Mouse (Mus musculus): Measurements from ENCODE around the gene Eif3a.

Eif3a gene

DNA sequence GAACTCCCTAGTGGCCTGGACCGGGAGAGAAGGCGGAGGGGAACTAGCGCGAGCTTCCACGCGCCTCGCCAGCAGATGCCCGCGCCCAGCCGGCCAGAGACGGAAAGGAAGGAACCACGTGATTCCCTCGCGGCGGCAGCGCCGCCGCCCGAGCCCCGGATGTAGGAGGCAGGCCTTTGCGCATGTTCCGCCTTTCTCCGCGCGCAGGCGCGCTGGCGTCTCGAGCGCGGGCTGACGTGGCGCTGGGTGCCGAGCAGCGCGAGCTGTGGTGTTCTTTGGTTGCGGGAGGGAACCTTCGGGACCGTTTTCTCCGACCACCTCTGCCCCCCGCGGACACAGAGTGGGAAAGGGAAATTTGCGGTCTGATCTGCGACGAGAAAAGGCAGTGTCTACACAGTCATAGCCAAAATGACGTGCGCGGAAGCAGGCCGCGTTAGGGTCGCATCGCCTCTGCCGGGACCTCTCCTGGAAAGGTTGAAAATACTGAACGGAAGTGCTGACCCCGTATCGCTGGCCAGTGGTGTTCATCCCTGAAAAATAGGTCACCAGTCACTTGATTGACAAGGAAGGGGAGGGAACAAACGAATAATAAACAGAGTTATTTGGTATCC lies at the start of gene Eif3a:
TSS of gene Eif3a (minus strand) at position 108 of the 611 bp plus-strand sequence.
- ATAC-seq (ENCODE audit: low TSS enrichment) = peak; percentile 97

DNA sequence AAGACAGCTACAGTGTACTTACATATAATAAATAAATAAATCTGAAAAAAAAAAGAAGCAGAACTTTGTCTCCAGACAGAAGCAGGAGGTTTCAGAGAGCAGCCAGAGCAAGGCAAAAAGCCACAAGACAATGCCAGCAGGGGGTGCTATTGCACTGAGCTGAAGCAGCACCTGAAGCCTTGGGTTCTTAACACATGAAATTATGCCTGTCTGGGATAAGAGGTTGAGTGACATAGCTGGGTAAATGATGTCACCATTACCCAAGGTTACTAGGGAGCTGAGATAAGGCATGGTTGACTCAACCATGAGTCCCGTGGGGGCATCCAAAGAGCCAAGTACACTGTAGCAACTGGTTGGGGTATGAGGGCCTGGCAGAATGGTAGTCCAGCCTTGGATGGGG lies 47.3 kb upstream of the Eif3a start:
- no peak for ATAC-seq (ENCODE audit: low TSS enrichment)

DNA sequence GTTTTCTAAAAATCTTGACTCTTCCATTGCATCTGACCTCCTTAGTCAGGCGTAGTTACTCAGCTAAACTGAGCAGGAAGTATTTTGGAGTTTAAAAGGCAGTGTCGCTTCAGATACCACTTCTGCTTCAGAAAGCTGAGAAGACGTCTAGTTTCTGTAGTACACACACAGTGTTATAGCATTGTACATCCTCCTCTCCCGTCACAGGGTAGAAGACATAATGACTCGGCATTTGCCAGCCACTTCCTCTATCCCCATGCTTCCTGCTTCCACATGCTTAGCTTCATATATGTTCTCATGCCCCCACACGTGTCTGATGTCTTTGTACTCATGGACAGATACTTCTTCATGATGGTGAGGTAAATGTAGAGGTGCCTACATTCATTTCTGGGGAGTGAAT lies 28.2 kb upstream of the Eif3a start:
- no peak for ATAC-seq (ENCODE audit: low TSS enrichment)

- ATAC-seq (ENCODE audit: low TSS enrichment) = no peak
Observed at GRCm38 (mm10) chr19:60813133-60813532, 22.7 kb upstream of the Eif3a start.

GRCm38 (mm10) chr19:60812036-60812389 lies 21.6 kb upstream of the Eif3a start:
- no peak for ATAC-seq (ENCODE audit: low TSS enrichment)

GRCm38 (mm10) chr19:60811098-60812035 lies 20.9 kb upstream of the Eif3a start, which contains the start of gene Fam45a:
Gene Fam45a (plus strand): TSS chr19:60811585.
- ATAC-seq (ENCODE audit: low TSS enrichment) = peak; percentile 100

DNA sequence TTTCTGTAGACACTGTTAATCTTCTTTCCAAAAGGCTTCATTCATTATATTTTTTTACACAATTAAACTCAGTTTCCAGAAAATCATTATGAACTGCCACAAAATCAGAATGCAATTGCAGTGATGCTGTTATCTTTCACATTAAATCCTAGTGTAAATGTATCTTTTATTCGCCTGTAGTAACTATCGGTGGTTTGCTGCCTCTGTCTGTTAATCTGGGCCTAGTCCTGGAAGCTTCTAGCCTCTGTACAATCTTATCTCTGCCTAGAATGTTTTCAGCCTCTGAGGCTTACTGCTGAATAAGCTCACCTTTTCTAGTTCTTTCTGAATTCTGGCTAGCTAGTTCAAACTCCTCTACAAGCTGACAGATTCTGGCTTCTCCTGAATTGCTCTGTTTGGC lies 19.5 kb upstream of the Eif3a start:
- no peak for ATAC-seq (ENCODE audit: low TSS enrichment)

DNA sequence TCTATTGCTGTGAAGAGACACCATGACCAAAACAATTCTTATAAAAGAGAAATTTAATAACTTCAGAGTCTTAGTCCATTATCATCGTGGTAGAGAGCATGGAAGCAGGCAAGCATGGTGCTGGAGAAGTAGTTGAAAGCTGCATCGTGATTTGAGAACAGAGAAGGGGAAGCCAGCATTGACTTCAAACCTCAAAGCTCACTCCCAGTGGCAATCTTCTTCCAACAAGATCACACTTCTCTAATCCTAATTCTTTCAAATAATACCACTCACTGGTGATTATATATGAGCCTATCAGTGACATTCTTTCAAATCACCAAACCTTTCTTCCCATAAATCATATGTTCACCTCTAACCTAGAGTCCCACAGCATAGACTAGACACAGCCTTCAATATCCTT lies 14.4 kb upstream of the Eif3a start:
- ATAC-seq (ENCODE audit: low TSS enrichment) = no peak

DNA sequence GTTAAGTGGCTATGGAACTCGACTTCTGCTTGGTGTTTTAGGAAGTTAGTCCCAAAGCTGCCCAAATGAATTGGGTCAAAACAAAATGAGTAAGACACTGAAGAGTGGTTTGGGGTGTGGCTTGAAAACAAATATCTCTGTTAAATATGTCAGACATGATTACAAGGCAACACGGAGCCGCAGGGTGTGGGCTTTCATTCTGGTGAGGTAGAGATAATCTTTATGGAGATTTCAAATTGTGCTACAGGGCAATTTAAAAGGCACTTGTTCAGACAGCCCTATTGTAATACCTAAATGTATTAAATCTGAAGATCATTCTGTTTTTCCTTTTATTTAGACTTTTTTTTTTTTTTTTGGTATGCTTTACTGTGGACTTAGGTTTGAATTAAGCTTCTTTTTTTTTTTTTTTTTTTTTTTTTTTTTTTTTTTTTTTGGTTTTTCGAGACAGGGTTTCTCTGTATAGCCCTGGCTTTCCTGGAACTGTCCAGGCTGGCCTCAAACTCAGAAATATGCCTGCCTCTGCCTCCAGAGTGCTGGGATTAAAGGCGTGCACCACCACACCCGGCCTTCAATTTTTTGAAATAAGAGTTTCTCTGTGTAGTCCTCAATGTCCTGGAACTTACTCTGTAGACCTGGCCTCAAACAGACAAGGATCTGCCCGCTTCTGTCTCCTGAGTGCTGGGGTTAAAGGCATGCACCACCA lies 9.6 kb upstream of the Eif3a start:
- ATAC-seq (ENCODE audit: low TSS enrichment) = no peak

- no peak for ATAC-seq (ENCODE audit: low TSS enrichment)
Observed at GRCm38 (mm10) chr19:60797415-60797814, 7.0 kb upstream of the Eif3a start.

DNA sequence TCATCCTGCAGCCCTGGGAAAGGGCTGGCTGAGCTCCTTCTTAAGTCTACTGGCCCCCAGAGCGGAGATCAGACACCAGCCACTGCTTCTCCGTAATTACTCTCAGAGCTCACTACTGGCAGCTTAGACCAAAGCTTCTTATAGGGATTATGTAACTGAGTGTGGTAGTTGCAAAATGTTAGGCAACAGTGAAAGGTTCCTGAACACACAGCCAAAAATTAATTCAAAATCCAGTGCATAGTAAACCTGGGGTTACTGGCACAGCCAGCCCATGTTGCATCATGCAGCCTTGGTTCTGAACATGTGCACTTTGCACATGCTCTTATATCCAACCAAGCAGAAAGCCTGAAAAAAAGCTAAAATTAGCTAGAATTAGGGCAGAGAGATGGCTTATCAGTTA lies 4.8 kb upstream of the Eif3a start:
- ATAC-seq (ENCODE audit: low TSS enrichment) = no peak

DNA sequence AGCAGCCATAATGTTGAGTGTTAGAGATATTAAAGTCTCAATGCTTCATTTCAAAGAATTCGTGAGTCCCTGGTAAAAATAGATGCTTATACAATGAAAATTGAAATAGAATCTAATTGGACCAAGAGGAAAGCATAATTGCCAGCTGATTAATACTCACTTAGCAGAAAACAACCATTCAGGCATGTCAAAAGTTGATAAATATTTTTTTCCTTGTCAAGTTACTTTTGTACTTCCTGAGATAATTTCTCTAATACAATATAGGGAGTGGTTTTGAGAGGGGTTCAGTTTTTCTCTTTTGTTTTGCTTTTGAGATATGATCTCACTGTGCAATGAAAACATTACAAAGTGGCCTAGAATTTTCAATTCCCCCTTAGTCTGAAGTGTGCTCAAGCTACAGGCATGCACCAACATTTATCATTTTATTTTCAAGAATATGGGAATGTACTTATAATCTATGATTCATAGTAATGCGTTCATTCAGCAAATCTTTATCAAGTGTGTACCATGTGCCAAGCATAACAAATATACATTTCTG lies 2.8 kb upstream of the Eif3a start:
- ATAC-seq (ENCODE audit: low TSS enrichment) = no peak

GRCm38 (mm10) chr19:60791164-60791563 lies 706 bp upstream of the Eif3a start:
- no peak for ATAC-seq (ENCODE audit: low TSS enrichment)

DNA sequence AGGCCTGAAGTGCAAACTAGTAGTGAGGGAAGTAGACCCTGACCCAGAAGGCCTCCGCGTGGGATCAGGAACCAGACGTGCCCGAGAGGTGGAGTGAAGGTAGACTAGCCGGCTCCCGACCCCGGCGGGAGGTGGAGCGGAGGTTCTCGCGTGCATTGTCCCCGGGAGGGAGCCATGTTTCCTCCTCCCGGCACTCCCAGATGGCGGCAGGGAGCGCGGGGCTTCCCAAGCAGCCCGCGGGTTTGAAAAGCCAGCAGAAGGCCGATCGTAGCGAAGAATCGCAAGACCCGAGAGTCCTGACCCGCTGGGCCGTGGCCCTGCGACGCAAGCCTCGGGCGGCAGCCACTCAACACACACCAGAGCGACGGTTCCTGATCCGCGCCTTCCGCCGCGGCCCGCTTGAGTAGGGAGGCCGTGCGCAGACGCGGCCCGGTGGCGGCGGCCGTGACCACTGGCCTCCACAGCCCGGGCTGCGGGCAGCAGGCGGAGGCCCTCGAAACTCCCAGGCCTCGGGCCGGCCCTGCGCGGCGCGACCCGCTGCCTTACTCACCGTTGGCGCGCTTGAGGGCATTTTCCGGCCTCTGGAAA lies 445 bp downstream of the Eif3a start:
- peak; percentile 60 for ATAC-seq (ENCODE audit: low TSS enrichment)

GRCm38 (mm10) chr19:60789452-60789851 lies 1.0 kb downstream of the Eif3a start:
- ATAC-seq (ENCODE audit: low TSS enrichment) = no peak

DNA sequence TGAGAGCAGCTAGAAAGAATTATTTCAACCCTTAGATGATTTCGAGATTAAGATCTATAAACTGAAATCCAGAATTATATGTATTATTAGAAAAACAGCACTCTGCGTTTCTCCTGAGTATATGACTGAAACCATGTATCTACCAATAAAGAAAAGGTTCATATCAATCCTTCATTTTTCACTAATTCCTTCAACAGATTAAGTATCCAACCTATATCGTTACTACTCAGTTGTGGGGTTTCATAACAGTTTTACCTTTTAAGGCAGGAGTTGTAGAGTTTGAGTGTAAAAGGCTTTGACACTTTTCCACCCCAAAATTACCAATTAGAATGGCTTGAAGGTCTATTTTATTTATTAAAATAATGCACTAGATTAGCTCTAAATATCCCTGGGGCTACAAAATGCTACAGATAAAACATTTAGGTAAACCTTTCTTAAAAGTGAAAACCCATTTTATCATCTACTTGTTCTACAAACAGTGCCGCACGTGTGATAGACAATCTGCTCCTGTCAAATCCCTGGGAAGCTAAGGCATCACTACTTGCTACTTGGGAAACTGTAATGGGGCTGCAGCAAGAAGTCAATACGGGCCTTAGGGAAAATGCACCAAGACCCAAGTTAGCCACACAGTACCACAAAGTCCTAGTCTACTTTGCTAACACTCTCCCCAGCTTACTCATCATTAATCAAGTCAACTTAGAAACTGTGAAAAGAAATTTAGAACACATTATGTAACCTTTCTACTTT lies 2.1 kb downstream of the Eif3a start:
- ATAC-seq (ENCODE audit: low TSS enrichment) = no peak

- ATAC-seq (ENCODE audit: low TSS enrichment) = no peak
Observed at GRCm38 (mm10) chr19:60787465-60788150, 2.9 kb downstream of the Eif3a start.

GRCm38 (mm10) chr19:60784712-60785111 lies 5.7 kb downstream of the Eif3a start:
- no peak for ATAC-seq (ENCODE audit: low TSS enrichment)

GRCm38 (mm10) chr19:60782034-60782433 lies 8.4 kb downstream of the Eif3a start:
- no peak for ATAC-seq (ENCODE audit: low TSS enrichment)

DNA sequence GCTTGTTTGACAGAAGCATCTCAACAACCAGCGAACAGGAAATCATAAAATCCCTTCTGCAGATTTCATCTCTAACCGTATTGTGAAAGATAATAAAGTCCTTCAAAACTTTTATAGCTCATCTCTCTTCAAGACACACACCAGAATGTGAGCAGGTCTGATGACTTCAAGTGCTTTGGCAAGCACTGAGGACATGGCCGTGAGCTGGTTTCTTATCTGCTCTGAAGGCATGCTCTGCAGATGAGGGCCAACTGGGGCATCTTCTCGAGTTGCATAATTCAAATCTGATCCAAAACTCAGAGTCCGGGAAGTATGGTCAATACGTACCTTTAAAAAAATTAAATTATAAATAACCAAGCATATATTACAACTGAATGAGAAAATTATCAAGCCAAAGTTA lies 17.1 kb downstream of the Eif3a start:
- ATAC-seq (ENCODE audit: low TSS enrichment) = no peak
